Mouse (Mus musculus) thymus, adult 18-20 months (tissue): Measurements from ENCODE around the gene Fam126a.

Source experiments
- DNase-seq, 2 experiments: peaks; one replicate each; pipeline ENCODE4 v3.0.0; 2022; ENCODE audit warnings: mixed read lengths in 2 of 2

Gene Fam126a

GRCm38 (mm10) chr5:24030579-24030969 lies at the start of gene Fam126a:
TSS of gene Fam126a (minus strand) at chr5:24030690.
- DNase-seq = peak; percentile 94 to 95

DNA sequence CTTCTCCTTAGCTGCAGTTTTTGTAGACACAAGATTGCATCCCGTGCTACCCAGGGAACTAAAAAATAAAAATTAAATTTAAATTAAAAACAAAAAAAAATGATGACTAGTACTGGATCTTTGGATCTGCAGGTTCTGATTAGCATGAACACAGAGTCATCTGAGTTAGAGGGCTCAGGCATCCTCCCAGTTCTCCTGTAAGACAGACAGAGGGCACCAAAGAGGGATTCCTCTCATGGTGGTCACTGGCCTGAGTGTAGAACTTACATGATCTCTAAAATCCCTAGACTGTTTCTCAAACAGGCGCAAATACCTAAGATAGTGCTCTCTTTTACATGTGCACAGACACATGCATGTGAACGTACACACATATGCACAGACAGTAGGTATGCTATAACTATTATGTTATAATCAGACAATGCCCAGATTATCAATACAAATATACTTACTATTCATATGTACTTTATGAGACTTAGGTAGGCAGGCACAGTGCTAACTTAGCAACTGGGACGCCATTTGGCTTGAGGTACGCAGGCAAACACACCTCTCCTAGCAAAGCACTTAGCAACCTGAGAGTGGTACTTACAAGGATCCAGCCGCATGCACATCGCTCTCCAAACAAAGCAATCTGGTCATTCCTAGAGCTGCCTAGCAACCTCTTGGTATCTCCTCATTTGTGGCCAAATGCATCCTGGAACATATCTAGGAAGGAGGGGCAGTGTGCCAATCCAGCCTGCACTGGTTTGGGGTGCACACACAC lies 48.1 kb upstream of the Fam126a start:
- no peak for DNase-seq

DNA sequence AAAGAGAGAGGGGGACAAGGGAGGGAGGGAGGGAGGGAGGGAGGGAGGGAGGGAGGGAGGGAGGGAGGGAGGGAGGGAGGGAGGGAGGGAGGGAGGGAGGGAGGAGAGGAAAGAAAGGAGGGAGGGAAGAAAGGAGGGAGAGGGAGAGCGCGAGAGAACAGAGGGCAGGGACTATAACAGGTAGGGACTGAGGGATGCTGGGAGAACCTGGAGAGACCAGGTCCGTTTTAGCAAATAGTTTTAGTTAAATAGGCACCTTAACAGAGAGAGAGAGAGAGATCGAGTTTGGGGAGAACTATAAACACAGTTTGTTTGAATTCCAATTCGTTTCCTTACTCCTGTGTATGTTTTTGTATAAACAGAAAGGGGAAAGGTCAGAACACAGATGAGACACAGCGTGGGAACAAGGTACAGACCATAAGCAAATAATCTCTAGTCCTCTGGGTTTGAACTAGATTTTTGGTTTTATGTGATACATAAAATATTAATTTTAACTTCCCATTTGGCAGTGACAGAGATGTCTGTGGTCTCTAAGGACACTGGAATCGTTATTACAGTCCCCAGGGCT lies 47.3 kb upstream of the Fam126a start:
- DNase-seq = no peak

DNA sequence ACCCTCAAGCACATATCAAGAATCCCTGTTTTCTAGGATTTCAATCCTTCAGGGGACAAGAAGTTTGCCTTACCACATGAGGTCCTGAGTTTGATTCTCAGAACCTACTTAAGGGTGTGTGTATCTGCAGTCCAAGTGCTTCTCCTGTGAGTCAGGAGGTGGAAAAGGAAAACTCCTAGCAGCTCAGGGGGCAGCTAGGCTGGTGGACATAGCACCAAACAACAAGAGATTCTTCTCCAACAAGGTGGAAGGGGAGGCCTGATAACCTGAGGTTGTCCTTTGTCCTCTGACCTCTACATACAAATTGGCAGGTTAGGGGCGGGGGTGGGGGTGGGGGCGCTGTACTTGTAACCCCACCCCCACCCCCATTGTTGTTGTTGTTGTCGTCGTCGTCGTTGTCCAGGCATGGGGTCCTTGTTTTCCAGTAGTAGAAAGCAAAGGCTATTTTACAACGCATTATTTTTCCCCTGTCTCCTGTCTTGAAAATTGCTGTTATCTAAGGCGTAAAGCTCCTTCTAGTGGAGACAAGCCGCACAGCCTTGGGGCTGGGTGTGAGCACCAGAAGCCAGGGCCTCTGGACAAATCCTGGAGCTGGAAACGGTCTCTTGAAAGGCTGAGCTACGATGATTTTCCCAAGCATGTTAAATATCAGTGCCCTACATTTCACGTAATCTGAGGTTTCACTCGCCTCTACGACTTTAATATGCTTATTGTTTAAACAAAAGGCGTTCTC lies 46.7 kb upstream of the Fam126a start:
- DNase-seq = peak; percentile 5 to 6

- DNase-seq = no peak
Measured at GRCm38 (mm10) chr5:24072031-24072430, 41.5 kb upstream of the Fam126a start.

GRCm38 (mm10) chr5:24068955-24069354 lies 38.5 kb upstream of the Fam126a start:
- DNase-seq = no peak

DNA sequence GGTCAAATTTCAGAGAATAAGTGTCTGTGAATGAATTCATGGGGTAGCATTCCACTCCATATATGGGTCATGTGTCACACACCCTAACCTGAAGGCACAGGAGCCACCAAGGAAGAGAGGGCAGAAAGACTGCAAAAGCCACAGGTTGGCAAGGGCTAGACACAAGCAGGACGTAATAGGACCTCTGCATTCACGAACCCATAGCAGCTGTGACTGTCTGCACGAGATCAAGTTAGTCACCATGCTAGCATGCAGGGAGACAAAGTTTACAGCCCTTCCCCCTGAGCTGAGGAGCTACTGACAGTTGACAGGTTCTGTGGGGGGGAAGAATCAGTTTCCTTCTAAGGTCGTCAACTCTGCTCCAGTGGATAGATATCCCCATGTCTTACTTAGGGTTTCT lies 33.1 kb upstream of the Fam126a start:
- no peak for DNase-seq

DNA sequence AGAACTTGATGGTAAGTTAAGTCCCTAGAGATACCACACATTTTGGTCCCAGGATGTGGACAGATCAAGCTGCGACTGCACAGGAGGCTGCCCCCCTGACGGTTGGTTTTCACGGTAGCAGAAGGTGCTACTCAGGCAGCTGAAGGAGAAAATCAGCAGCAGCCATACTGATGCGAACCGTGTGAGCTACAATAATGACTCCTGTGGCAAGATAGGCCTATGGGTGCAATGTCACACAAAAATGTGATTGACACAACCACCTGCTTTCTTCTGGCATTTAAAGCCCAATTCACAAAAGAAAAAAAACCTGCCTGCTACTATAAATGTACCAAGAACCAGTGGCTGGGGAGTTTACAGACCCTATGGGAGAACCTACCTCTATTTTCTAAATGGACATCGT lies 32.5 kb upstream of the Fam126a start:
- no peak for DNase-seq

- no peak for DNase-seq
Measured at GRCm38 (mm10) chr5:24060949-24061348, 30.5 kb upstream of the Fam126a start.

GRCm38 (mm10) chr5:24057592-24057991 lies 27.1 kb upstream of the Fam126a start:
- no peak for DNase-seq

- DNase-seq = no peak
Measured at GRCm38 (mm10) chr5:24056865-24057264, 26.4 kb upstream of the Fam126a start.

- no peak for DNase-seq
Measured at GRCm38 (mm10) chr5:24054382-24054781, 23.9 kb upstream of the Fam126a start.

GRCm38 (mm10) chr5:24053245-24054190 lies 23.0 kb upstream of the Fam126a start:
- no peak for DNase-seq

- DNase-seq = no peak
Measured at GRCm38 (mm10) chr5:24051755-24052675, 21.5 kb upstream of the Fam126a start.

GRCm38 (mm10) chr5:24047821-24048220 lies 17.3 kb upstream of the Fam126a start:
- no peak for DNase-seq

DNA sequence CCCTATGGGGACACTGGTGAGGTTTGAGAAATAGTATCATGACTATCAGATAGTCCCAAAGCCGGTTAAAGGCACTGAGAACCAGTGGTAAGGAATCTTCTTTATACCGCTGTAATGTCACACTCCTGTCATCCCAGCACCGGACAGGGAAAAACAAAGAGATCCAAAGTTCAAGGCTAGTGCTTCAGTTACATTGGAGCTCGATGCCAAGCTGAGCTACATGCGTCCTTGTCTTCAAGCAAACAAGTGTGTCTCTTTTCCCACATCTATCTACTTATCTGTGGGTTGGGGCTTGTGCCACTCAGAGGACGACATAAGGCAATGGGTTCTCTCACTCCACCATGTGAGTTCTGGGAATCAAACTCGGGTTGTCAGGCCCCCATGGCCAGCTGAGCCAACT lies 16.5 kb upstream of the Fam126a start:
- no peak for DNase-seq

GRCm38 (mm10) chr5:24045998-24046631 lies 15.6 kb upstream of the Fam126a start:
- DNase-seq = no peak

- no peak for DNase-seq
Measured at GRCm38 (mm10) chr5:24044387-24044786, 13.9 kb upstream of the Fam126a start.

DNA sequence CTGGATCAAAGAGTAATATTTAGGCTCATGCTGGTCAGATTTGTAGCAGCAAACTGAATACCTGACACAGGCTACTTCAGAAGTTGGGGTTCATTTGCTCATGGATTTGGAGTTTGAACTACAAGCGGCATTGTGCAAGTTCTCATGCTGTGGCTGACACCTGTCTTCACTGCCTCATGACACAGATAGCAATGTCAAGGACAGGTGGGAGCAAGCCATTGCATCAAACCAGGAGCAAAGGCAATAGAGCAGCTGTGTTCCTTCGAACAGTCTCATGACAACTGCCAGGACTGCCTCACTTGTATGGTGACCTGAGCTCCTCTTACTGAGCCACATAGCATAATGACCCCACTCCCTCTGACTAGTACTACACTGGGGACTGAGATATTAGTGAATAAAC lies 12.9 kb upstream of the Fam126a start:
- DNase-seq = no peak

GRCm38 (mm10) chr5:24041341-24041852 lies 10.9 kb upstream of the Fam126a start:
- no peak for DNase-seq

GRCm38 (mm10) chr5:24040601-24041000 lies 10.1 kb upstream of the Fam126a start:
- DNase-seq = no peak
